Mouse (Mus musculus) hindbrain, embryonic 16.5 days (tissue): ENCODE results near the gene Larp4. TPM values are rescaled to one million over a fixed set of nuclear protein-coding genes. Genes with fewer than 3 reads are reported as not detected.

ENCODE experiments used
- ATAC-seq: fragments of 200-750 bp; cut with Nextera tagmentation; 2 replicates; pipeline ENCODE4 v1.8.0; 2017; ENCODE audit warnings: moderate TSS enrichment, moderate library complexity
- H3K27ac ChIP-seq: fragments of 300-500 bp; sonication (generic); 2 replicates; pipeline ENCODE4 v1.5.1; 2014; ENCODE audit warnings: low read depth, mild to moderate bottlenecking, control low read depth, low read length, moderate library complexity
- H3K27me3 ChIP-seq: fragments of 300-500 bp; sonication (generic); replicated peaks from 2 replicates; pipeline ENCODE4 v1.6.1; 2014; ENCODE audit warnings: low read length; ENCODE audit not compliant: control insufficient read depth, insufficient read depth
- H3K36me3 ChIP-seq: fragments of 300-500 bp; sonication (generic); 2 replicates; pipeline ENCODE4 v1.6.1; 2014; ENCODE audit warnings: mild to moderate bottlenecking, low read length, moderate library complexity, mixed read lengths; ENCODE audit not compliant: control insufficient read depth, insufficient read depth
- H3K4me1 ChIP-seq: fragments of 300-500 bp; sonication (generic); 2 replicates; pipeline ENCODE4 v1.6.1; 2014; ENCODE audit warnings: low read depth, low read length; ENCODE audit not compliant: control insufficient read depth, insufficient read depth
- H3K4me2 ChIP-seq: fragments of 300-500 bp; sonication (generic); 2 replicates; pipeline ENCODE4 v1.6.1; 2014; ENCODE audit warnings: mild to moderate bottlenecking, low read length, control low read depth, moderate library complexity
- H3K4me3 ChIP-seq: fragments of 300-500 bp; sonication (generic); 2 replicates; pipeline ENCODE4 v1.5.1; 2014; ENCODE audit warnings: mild to moderate bottlenecking, low read length, control low read depth, moderate library complexity
- H3K9ac ChIP-seq: fragments of 300-500 bp; sonication (generic); 2 replicates; pipeline ENCODE4 v1.6.1; 2014; ENCODE audit warnings: low read depth, mild to moderate bottlenecking, control low read depth, low read length, moderate library complexity
- H3K9me3 ChIP-seq: fragments of 300-500 bp; sonication (generic); 2 replicates; pipeline ENCODE4 v1.6.1; 2014; ENCODE audit warnings: mild to moderate bottlenecking, low read length, moderate library complexity; ENCODE audit not compliant: control insufficient read depth
- WGBS: fragments of 180-500 bp; shearing (Covaris S2); extraction: QIAGEN DNeasy Blood & Tissue Kit; methylation state at CpG from one replicate; pipeline ENCODE4 v1.1.7; 2014; 5-methylcytosine and 5-hydroxymethylcytosine counted together
- polyA plus RNA-seq: library from polyadenylated mRNA; unstranded; fragments of >200 nt; fragmentation: Nextera tagmentation; extraction: Ambion mirVana; gene quantifications from 2 replicates; pipeline ENCODE4 v1.2.1, GENCODE M21; 2015

Gene Larp4
- polyA plus RNA-seq, 1 experiment from 2014 or later: 20.7 TPM

GRCm38 (mm10) chr15:99993100-99993499 lies 23.2 kb downstream of the Larp4 start:
- Histone ChIP-seq H3K4me1 (no peaks in the 10 kb centered on the region), H3K9ac (no peak overlapping the region), H3K9me3 (no peaks in the 10 kb centered on the region), H3K27me3 (no peaks in the 10 kb centered on the region), H3K4me2 (no peak overlapping the region), H3K36me3 (peaks cover 17% of the 10 kb centered on the region), H3K4me3 (no peak overlapping the region), H3K27ac (no peak overlapping the region)
- WGBS: 93% methylated on average over 1 of the region's 1 CpGs
- ATAC-seq: no peak

- no peak overlapping the region for H3K9ac ChIP-seq
- no peak for ATAC-seq
- H3K4me2 ChIP-seq: no peak overlapping the region
- WGBS: 96% methylated on average over 6 of the region's 6 CpGs
- H3K4me1 ChIP-seq: no peaks in the 10 kb centered on the region
- no peaks in the 10 kb centered on the region for H3K9me3 ChIP-seq
- H3K4me3 ChIP-seq: no peak overlapping the region
- H3K27ac ChIP-seq: no peak overlapping the region
- H3K27me3 ChIP-seq: no peaks in the 10 kb centered on the region
- peaks cover 23% of the 10 kb centered on the region for H3K36me3 ChIP-seq
Observed at GRCm38 (mm10) chr15:99997114-99997804, 27.4 kb downstream of the Larp4 start.

DNA sequence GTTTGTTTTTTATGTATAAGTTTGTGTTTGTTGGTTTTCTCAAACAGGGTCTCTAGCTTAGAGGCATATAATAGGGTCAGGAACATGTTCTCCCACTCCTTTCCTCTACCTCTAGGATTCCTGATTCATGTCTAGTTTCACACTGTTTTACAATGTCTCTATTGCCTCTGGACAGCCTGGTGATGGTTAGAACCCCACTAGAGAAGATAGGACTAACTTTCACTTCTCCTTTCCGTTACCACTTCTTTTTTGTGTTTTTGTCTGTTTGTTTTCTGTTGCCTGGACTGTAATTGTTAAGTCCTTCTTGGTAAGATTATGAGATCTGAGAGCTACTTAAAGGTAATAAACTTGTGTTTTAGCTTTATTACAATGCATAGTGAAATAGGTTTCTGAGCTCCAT lies 29.5 kb downstream of the Larp4 start:
- Histone ChIP-seq H3K27me3 (no peaks in the 10 kb centered on the region), H3K27ac (no peak overlapping the region), H3K4me2 (no peak overlapping the region), H3K36me3 (peaks cover 21% of the 10 kb centered on the region), H3K9ac (no peak overlapping the region), H3K4me3 (no peak overlapping the region), H3K9me3 (no peaks in the 10 kb centered on the region), H3K4me1 (no peaks in the 10 kb centered on the region)
- 89% methylated on average over 1 of the region's 1 CpGs for WGBS
- ATAC-seq: no peak

DNA sequence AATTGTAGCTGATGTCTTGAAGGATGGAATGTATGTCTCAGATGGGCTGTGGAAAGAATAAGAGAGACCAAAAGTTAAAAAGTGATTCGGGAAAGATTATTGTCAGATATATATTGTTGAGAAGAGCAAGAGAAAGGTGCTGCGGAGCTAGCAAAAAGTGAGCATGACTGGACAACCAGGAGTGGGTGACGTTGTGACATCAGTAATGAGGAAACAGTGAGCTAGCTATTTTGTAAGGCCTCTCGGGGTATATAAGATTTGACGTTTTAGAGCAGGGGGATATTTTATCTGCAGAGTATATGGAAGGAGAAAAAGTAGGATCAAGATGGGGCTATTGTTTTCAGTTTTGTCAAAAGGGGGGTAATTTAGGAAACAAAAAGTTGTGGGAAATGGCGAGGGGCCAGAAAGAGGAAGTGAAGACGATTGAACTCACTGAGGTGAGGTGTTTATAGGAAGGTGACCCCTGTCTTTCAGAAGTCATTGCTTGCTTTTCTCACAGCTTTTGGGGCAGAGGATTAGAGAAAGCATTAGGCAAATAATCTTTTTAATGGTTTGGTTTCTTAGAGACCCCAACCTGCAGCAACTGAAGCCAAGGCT lies 34.9 kb downstream of the Larp4 start:
- no peak for ATAC-seq
- H3K27ac ChIP-seq: no peak overlapping the region
- no peak overlapping the region for H3K4me3 ChIP-seq
- H3K4me1 ChIP-seq: no peaks in the 10 kb centered on the region
- 90% methylated on average over 7 of the region's 7 CpGs for WGBS
- no peak overlapping the region for H3K4me2 ChIP-seq
- no peaks in the 10 kb centered on the region for H3K27me3 ChIP-seq
- no peak overlapping the region for H3K9ac ChIP-seq
- H3K9me3 ChIP-seq: no peaks in the 10 kb centered on the region
- peaks cover 17% of the 10 kb centered on the region; the same call in 1 of the 2 replicates for H3K36me3 ChIP-seq

DNA sequence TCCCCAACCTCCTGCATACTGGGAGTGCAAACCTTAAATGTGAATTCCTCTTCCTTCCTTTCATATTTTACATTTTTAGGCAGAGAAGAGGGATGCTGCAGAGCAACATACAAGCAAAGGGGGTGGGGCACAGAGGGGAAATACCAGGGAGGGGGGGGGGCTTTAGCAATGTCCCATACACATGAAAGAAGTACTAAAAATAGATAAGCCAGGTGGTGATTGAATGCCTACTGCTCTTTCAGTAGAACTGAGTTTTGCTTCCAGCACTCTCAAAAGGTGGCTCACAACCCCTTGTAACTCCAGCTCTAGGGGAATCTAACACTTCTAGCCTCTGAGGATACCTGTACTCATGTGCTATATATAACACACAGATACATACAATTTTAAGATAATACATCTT lies 36.3 kb downstream of the Larp4 start:
- ATAC-seq: no peak
- Histone ChIP-seq H3K4me2 (no peak overlapping the region), H3K27ac (no peak overlapping the region), H3K9me3 (no peaks in the 10 kb centered on the region), H3K36me3 (peaks cover 22% of the 10 kb centered on the region), H3K27me3 (no peaks in the 10 kb centered on the region), H3K9ac (no peak overlapping the region), H3K4me3 (no peak overlapping the region), H3K4me1 (no peaks in the 10 kb centered on the region)

DNA sequence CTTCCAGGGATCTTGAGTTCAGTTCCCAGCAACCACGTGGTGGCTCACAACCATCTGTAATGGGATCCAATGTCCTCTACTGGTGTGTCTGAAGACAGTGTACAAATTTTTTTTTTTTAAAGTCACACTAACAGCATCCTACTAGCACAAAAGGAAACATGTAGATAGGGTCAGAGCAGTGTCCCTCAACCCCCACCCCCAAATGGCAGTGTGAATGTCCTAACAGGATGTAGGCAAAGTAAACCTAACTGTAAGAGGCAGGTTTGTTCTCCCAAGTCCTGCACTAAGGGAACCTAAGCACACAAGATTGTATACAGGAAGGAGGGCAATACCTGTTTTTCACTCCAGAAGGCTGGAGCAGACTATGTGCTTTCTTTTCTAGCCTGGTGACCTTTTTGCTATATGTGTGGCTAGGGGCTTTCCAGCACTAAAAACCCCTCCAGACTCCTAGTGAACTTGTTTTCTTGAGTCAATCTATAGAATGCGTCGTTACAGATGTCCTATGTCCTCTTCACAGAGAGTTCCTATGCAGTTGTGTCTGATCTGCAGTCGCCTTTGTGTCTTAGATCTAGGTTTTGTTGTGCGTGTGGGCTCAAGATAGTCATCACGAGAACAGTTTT lies 48.5 kb downstream of the Larp4 start:
- H3K9ac ChIP-seq: no peak overlapping the region
- no peak overlapping the region for H3K4me3 ChIP-seq
- no peak overlapping the region for H3K27ac ChIP-seq
- H3K4me2 ChIP-seq: no peak overlapping the region
- no peaks in the 10 kb centered on the region for H3K4me1 ChIP-seq
- no peaks in the 10 kb centered on the region for H3K36me3 ChIP-seq
- H3K9me3 ChIP-seq: no peaks in the 10 kb centered on the region
- ATAC-seq: no peak
- 77% methylated on average over 6 of the region's 6 CpGs for WGBS
- H3K27me3 ChIP-seq: no peaks in the 10 kb centered on the region

- Histone ChIP-seq H3K27me3 (no peaks in the 10 kb centered on the region; the same call in 1 of the 2 replicates), H3K36me3 (no peaks in the 10 kb centered on the region), H3K9me3 (no peaks in the 10 kb centered on the region), H3K4me2 (no peak overlapping the region), H3K27ac (no peak overlapping the region), H3K9ac (no peak overlapping the region), H3K4me1 (no peaks in the 10 kb centered on the region), H3K4me3 (no peak overlapping the region)
- no peak for ATAC-seq
- WGBS: 88% methylated on average over 1 of the region's 1 CpGs
Observed at GRCm38 (mm10) chr15:100021175-100021574, 51.3 kb downstream of the Larp4 start.

- 18% methylated on average over 5 of the region's 5 CpGs for WGBS
- no peaks in the 10 kb centered on the region for H3K9me3 ChIP-seq
Observed at GRCm38 (mm10) chr15:100022923-100023322, 53.1 kb downstream of the Larp4 start.

DNA sequence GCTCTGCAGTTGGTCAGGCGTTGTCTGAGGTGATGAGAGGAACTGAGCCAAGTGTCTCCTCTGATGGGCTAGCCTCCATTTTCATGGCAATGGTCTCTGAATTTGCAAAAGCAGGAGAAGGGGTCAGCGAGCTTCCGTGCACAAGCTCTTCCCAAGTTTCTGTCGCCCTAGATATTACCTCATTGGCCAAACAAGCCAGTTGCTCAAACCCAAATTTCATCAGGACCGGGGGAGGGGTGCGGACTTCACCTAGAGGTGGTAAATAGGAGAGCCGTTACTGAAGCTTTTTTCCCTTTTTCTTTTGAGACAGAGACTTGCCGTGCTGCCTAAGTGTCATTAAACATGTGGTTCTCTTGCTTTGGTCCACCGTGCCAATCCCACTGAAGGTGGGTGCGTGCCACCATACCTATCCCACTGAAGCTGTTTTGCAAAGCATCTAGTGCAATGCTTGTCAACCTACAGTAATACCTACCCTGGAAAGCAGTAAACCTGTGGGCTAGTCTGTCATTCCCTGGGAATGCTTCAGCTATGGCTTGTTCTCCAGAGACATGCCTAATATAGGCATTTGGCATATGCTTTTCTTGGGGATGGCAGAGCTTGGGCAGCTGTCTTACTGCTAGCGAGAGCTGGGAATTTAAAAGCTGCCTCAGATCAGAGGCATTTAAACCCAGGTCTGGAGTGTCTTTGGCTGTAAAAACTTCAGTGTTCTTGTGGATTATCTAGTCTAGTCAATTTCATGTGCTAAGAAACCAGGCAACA lies 55.4 kb downstream of the Larp4 start:
- no peak overlapping the region for H3K27ac ChIP-seq
- ATAC-seq: no peak
- 84% methylated on average over 11 of the region's 11 CpGs for WGBS

More at GRCm38 (mm10) chr15:100022923-100023322, 53.1 kb downstream of the Larp4 start:
- Histone ChIP-seq H3K36me3 (no peaks in the 10 kb centered on the region), H3K27me3 (no peaks in the 10 kb centered on the region; the same call in 1 of the 2 replicates), H3K9ac (no peak overlapping the region), H3K4me1 (no peaks in the 10 kb centered on the region), H3K4me3 (no peak overlapping the region), H3K4me2 (no peak overlapping the region), H3K27ac (no peak overlapping the region)
- ATAC-seq: no peak

More for the DNA sequence above, 55.4 kb downstream of the Larp4 start:
- no peaks in the 10 kb centered on the region for H3K9me3 ChIP-seq
- H3K4me2 ChIP-seq: no peak overlapping the region
- H3K9ac ChIP-seq: no peak overlapping the region
- H3K27me3 ChIP-seq: no peaks in the 10 kb centered on the region; the same call in 1 of the 2 replicates
- no peaks in the 10 kb centered on the region for H3K4me1 ChIP-seq
- no peak overlapping the region for H3K4me3 ChIP-seq
- no peaks in the 10 kb centered on the region for H3K36me3 ChIP-seq
